In genomic region chr19:37985730-37986129, GRCm38 (mm10) we compare ENCODE assay signal across 15 mouse cellular contexts.
"Had no signal": no experiment of that assay in that cellular context is flagged by ENCODE, and none has a peak within 500 bp of the region (broad histone marks: within the 10 kb centered on the region; RNA-seq: fewer than 3 reads in every experiment).

No protein-coding gene starts in this region.

- H3K27me3 ChIP-seq: limb, embryonic 15.5 days; liver, embryonic 12.5 days; neural tube, embryonic 15.5 days had no signal

- ATAC-seq: intestine, embryonic 16.5 days; liver, embryonic 12.5 days had no signal

- H3K4me1 ChIP-seq: limb, embryonic 15.5 days; liver, embryonic 12.5 days; midbrain, embryonic 10.5 days; neural tube, embryonic 15.5 days had no signal

- H3K27ac ChIP-seq: left cerebral cortex, adult 2 months; limb, embryonic 15.5 days; liver, embryonic 12.5 days; midbrain, embryonic 10.5 days; neural tube, embryonic 15.5 days had no signal

- H3K9ac ChIP-seq: limb, embryonic 15.5 days; liver, embryonic 12.5 days; neural tube, embryonic 15.5 days had no signal

- H3K4me2 ChIP-seq: limb, embryonic 15.5 days; liver, embryonic 12.5 days; neural tube, embryonic 15.5 days had no signal

- H3K9me3 ChIP-seq: limb, embryonic 15.5 days; liver, embryonic 12.5 days; midbrain, embryonic 10.5 days; neural tube, embryonic 15.5 days had no signal

- H3K4me3 ChIP-seq: left cerebral cortex, adult 2 months; limb, embryonic 15.5 days; liver, embryonic 12.5 days; midbrain, embryonic 10.5 days; myocyte; neural tube, embryonic 15.5 days had no signal

- H3K36me3 ChIP-seq: liver, embryonic 12.5 days; midbrain, embryonic 10.5 days; neural tube, embryonic 15.5 days had no signal

- DNase-seq: kidney, adult 8-10 months; kidney, postnatal 25 days; lung, postnatal 10 days; midbrain, embryonic 14.5 days; right cerebral cortex, adult 18-20 months; right cerebral cortex, postnatal 25 days; thymus, adult 18-20 months; thymus, postnatal 25 days had no signal
